Mouse (Mus musculus) limb, embryonic 10.5 days (tissue): ENCODE data around the gene Gramd4. TPM values are rescaled to one million over a fixed set of nuclear protein-coding genes. Genes with fewer than 3 reads are reported as not detected.
A peak's percentile ranks its signal among the peaks of the same experiment; 100 is the strongest.

ENCODE experiments used
- DNase-seq: peaks from one replicate; pipeline ENCODE4 v3.0.0-alpha.2; 2017; ENCODE audit warnings: low spot score
- H3K27ac ChIP-seq: fragments of 300-500 bp; sonication (generic); 2 replicates; pipeline ENCODE4 v1.5.1; 2016; ENCODE audit warnings: mild to moderate bottlenecking
- H3K27me3 ChIP-seq: fragments of 300-500 bp; sonication (generic); 2 replicates; pipeline ENCODE4 v1.6.1; 2016; ENCODE audit warnings: low read depth, mild to moderate bottlenecking; ENCODE audit not compliant: poor library complexity, severe bottlenecking
- H3K36me3 ChIP-seq: fragments of 300-500 bp; sonication (generic); 2 replicates; pipeline ENCODE4 v1.6.1; 2016; ENCODE audit warnings: mild to moderate bottlenecking, moderate library complexity
- H3K4me1 ChIP-seq: fragments of 300-500 bp; sonication (generic); 2 replicates; pipeline ENCODE4 v1.6.1; 2016
- H3K4me3 ChIP-seq: fragments of 300-500 bp; sonication (generic); 2 replicates; pipeline ENCODE4 v1.5.1; 2016; ENCODE audit warnings: mild to moderate bottlenecking, moderate library complexity
- H3K9me3 ChIP-seq: fragments of 300-500 bp; sonication (generic); replicated peaks from 2 replicates; pipeline ENCODE4 v1.6.1; 2016; ENCODE audit warnings: mild to moderate bottlenecking
- WGBS: fragments of 180-500 bp; shearing (Covaris S2); methylation state at CpG from one replicate; pipeline ENCODE4 v1.1.7; 2016; 5-methylcytosine and 5-hydroxymethylcytosine counted together
- polyA plus RNA-seq: library from polyadenylated mRNA; unstranded; fragments of >200 nt; fragmentation: Nextera tagmentation; extraction: Ambion mirVana; gene quantifications from 2 replicates; pipeline ENCODE4 v1.2.1, GENCODE M21; 2016

Gramd4 gene
- polyA plus RNA-seq: 13.0 and 14.1 TPM in 2 replicates

GRCm38 (mm10) chr15:86057413-86057812, at the start of gene Gramd4:
Gene Gramd4, plus strand, starts transcription at chr15:86057695.
- Histone ChIP-seq H3K27me3 (peaks cover 9% of the 10 kb centered on the region), H3K9me3 (no peaks in the 10 kb centered on the region), H3K4me1 (peaks cover 43% of the 10 kb centered on the region), H3K4me3 (peak within 1 kb of the TSS; percentile 92), H3K36me3 (0 out of 2 replicates have a peak, but pooled peaks cover 2% of the 10 kb centered on the region), H3K27ac (peak within 1 kb of the TSS; percentile 92)
- DNase-seq: peak; percentile 48
- WGBS: 24% methylated on average over 6 of the region's 6 CpGs

GRCm38 (mm10) chr15:86013130-86013529, 44.4 kb upstream of the Gramd4 start:
- Histone ChIP-seq H3K4me3 (no peak overlapping the region), H3K36me3 (no peaks in the 10 kb centered on the region), H3K4me1 (peaks cover 13% of the 10 kb centered on the region), H3K9me3 (no peaks in the 10 kb centered on the region), H3K27me3 (peaks cover 8% of the 10 kb centered on the region; the same call in 1 of the 2 replicates), H3K27ac (no peak overlapping the region)
- no peak for DNase-seq
- WGBS: 61% methylated on average over 2 of the region's 2 CpGs

- WGBS: 62% methylated on average over 10 of the region's 10 CpGs
- DNase-seq: no peak
- H3K4me1 ChIP-seq: peaks cover 11% of the 10 kb centered on the region
- no peak overlapping the region for H3K27ac ChIP-seq
- H3K36me3 ChIP-seq: no peaks in the 10 kb centered on the region
- H3K4me3 ChIP-seq: no peak overlapping the region
- peaks cover 7% of the 10 kb centered on the region; the same call in 1 of the 2 replicates for H3K27me3 ChIP-seq
- no peaks in the 10 kb centered on the region for H3K9me3 ChIP-seq
These were observed 43.8 kb upstream of the Gramd4 start for GRCm38 (mm10) chr15:86013656-86014055.

- Histone ChIP-seq H3K4me1 (peaks cover 11% of the 10 kb centered on the region), H3K27ac (no peak overlapping the region), H3K9me3 (no peaks in the 10 kb centered on the region), H3K36me3 (no peaks in the 10 kb centered on the region), H3K4me3 (no peak overlapping the region), H3K27me3 (peaks cover 3% of the 10 kb centered on the region; the same call in 1 of the 2 replicates)
- WGBS: 87% methylated on average over 7 of the region's 7 CpGs
- DNase-seq: no peak
These were observed 42.5 kb upstream of the Gramd4 start for GRCm38 (mm10) chr15:86015026-86015425.

- WGBS: 71% methylated on average over 13 of the region's 13 CpGs
These were observed 41.5 kb upstream of the Gramd4 start for GRCm38 (mm10) chr15:86015860-86016541.

GRCm38 (mm10) chr15:86017336-86017735, 40.2 kb upstream of the Gramd4 start:
- 91% methylated on average over 6 of the region's 6 CpGs for WGBS
- no peak overlapping the region for H3K27ac ChIP-seq
- no peaks in the 10 kb centered on the region for H3K36me3 ChIP-seq
- H3K27me3 ChIP-seq: no peaks in the 10 kb centered on the region
- H3K4me3 ChIP-seq: no peak overlapping the region
- no peak for DNase-seq
- peaks cover 15% of the 10 kb centered on the region for H3K4me1 ChIP-seq
- no peaks in the 10 kb centered on the region for H3K9me3 ChIP-seq

More at GRCm38 (mm10) chr15:86015860-86016541, 41.5 kb upstream of the Gramd4 start:
- no peaks in the 10 kb centered on the region for H3K9me3 ChIP-seq
- no peaks in the 10 kb centered on the region for H3K36me3 ChIP-seq
- H3K27me3 ChIP-seq: no peaks in the 10 kb centered on the region
- DNase-seq: no peak
- peaks cover 15% of the 10 kb centered on the region for H3K4me1 ChIP-seq
- no peak overlapping the region for H3K4me3 ChIP-seq
- no peak overlapping the region for H3K27ac ChIP-seq

- Histone ChIP-seq H3K9me3 (no peaks in the 10 kb centered on the region), H3K27me3 (no peaks in the 10 kb centered on the region), H3K36me3 (no peaks in the 10 kb centered on the region), H3K4me3 (no peak overlapping the region), H3K27ac (no peak overlapping the region), H3K4me1 (peaks cover 16% of the 10 kb centered on the region; the same call in 1 of the 2 replicates)
- WGBS: 94% methylated on average over 5 of the region's 5 CpGs
- no peak for DNase-seq
These were observed 38.6 kb upstream of the Gramd4 start for GRCm38 (mm10) chr15:86018753-86019512.

- no peak overlapping the region for H3K27ac ChIP-seq
- 86% methylated on average over 8 of the region's 8 CpGs for WGBS
- no peaks in the 10 kb centered on the region for H3K9me3 ChIP-seq
- no peaks in the 10 kb centered on the region for H3K36me3 ChIP-seq
- H3K4me1 ChIP-seq: peaks cover 18% of the 10 kb centered on the region; the same call in 1 of the 2 replicates
- no peak for DNase-seq
- no peak overlapping the region for H3K4me3 ChIP-seq
- H3K27me3 ChIP-seq: no peaks in the 10 kb centered on the region
These were observed 37.5 kb upstream of the Gramd4 start for GRCm38 (mm10) chr15:86020008-86020407.

GRCm38 (mm10) chr15:86021301-86021700, 36.2 kb upstream of the Gramd4 start:
- Histone ChIP-seq H3K4me1 (peaks cover 11% of the 10 kb centered on the region; the same call in 1 of the 2 replicates), H3K27me3 (no peaks in the 10 kb centered on the region)

GRCm38 (mm10) chr15:86021971-86022370, 35.5 kb upstream of the Gramd4 start:
- Histone ChIP-seq H3K27ac (no peak overlapping the region), H3K27me3 (no peaks in the 10 kb centered on the region), H3K4me3 (no peak overlapping the region), H3K9me3 (no peaks in the 10 kb centered on the region), H3K36me3 (no peaks in the 10 kb centered on the region), H3K4me1 (0 out of 2 replicates have a peak, but pooled peaks cover 10% of the 10 kb centered on the region)
- DNase-seq: no peak
- 88% methylated on average over 9 of the region's 9 CpGs for WGBS

More at GRCm38 (mm10) chr15:86021301-86021700, 36.2 kb upstream of the Gramd4 start:
- H3K4me3 ChIP-seq: no peak overlapping the region
- DNase-seq: no peak
- no peaks in the 10 kb centered on the region for H3K9me3 ChIP-seq
- H3K36me3 ChIP-seq: no peaks in the 10 kb centered on the region
- H3K27ac ChIP-seq: no peak overlapping the region
- 40% methylated on average over 9 of the region's 9 CpGs for WGBS

- H3K27me3 ChIP-seq: peaks cover 40% of the 10 kb centered on the region
- no peak overlapping the region for H3K4me3 ChIP-seq
- H3K4me1 ChIP-seq: peaks cover 32% of the 10 kb centered on the region
- WGBS: 35% methylated on average over 8 of the region's 8 CpGs
- 0 out of 2 replicates have a peak, but pooled peaks cover 2% of the 10 kb centered on the region for H3K9me3 ChIP-seq
- H3K36me3 ChIP-seq: peaks cover 21% of the 10 kb centered on the region
- no peak for DNase-seq
- H3K27ac ChIP-seq: no peak overlapping the region
These were observed 29.6 kb upstream of the Gramd4 start for GRCm38 (mm10) chr15:86027871-86028270.

- Histone ChIP-seq H3K27me3 (peaks cover 60% of the 10 kb centered on the region), H3K4me1 (peaks cover 46% of the 10 kb centered on the region), H3K27ac (no peak overlapping the region), H3K4me3 (no peak overlapping the region), H3K9me3 (0 out of 2 replicates have a peak, but pooled peaks cover 2% of the 10 kb centered on the region), H3K36me3 (peaks cover 21% of the 10 kb centered on the region)
- 67% methylated on average over 14 of the region's 14 CpGs for WGBS
- DNase-seq: no peak
These were observed 27.5 kb upstream of the Gramd4 start for GRCm38 (mm10) chr15:86029981-86030380.

- H3K36me3 ChIP-seq: peaks cover 21% of the 10 kb centered on the region
- peaks cover 74% of the 10 kb centered on the region for H3K27me3 ChIP-seq
- peak overlapping the region; percentile 65 for H3K4me3 ChIP-seq
- 2% methylated on average over 38 of the region's 38 CpGs for WGBS
- 0 out of 2 replicates have a peak, but pooled peaks cover 2% of the 10 kb centered on the region for H3K9me3 ChIP-seq
- H3K27ac ChIP-seq: peak overlapping the region; percentile 81; the same call in 1 of the 2 replicates
- DNase-seq: peak; percentile 74
- peaks cover 44% of the 10 kb centered on the region for H3K4me1 ChIP-seq
These were observed 24.7 kb upstream of the Gramd4 start for GRCm38 (mm10) chr15:86032811-86033190.
